Mouse (Mus musculus): Measurements from ENCODE around the gene Ppm1f. TPM values are rescaled to one million over a fixed set of nuclear protein-coding genes. Genes with fewer than 3 reads are reported as not detected.

The Ppm1f gene
- total and polyA plus RNA-seq, 3 experiments = 37.7 to 47.5 (median 43.2) TPM

DNA sequence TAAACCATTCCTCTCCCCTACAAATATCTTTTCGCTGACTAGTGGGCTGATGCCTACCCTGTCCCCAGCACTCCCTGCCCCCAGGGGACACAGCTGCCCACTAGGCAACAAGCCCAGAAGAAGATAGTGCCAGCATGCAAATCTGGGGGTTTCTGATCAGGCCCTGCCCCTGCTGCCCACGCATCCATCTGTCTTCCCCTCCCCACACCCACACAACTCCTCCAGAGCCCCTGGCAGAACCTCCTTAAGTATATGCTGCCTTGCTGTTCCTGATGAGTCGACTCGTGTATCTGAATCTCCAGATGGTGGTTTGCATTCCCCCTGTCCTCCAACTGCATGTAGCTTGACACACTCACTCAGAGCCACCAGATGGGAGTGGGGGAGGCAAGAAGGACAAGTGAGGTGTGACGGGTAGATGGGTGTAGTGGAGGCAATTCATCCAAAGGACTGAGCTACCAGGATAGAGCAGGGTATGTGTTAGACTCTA lies 34.6 kb downstream of the Ppm1f start:
- Histone ChIP-seq H3K79me2 (replicated peaks; ENCODE audit: control insufficient read depth, extremely low read depth, insufficient read depth, poor library complexity, severe bottlenecking) (no peaks in the 10 kb centered on the region), H3K4me2 (ENCODE audit: insufficient read depth, low read depth, poor library complexity, severe bottlenecking) (no peak overlapping the region), H3K27ac (ENCODE audit: insufficient read depth, low read depth) (no peak overlapping the region), H3K9me3 (replicated peaks; ENCODE audit: low read length) (peaks cover 6% of the 10 kb centered on the region), H3K4me3 (replicated peaks in 1 of 3; ENCODE audit: low read depth in 2 of 3, low read length in 2 of 3, poor library complexity in 1 of 3) (no peak overlapping the region), H3K36me3 (replicated peaks in 1 of 2; ENCODE audit: control insufficient read depth in 1 of 2, insufficient read depth in 1 of 2, low read length in 1 of 2) (peaks cover 0 to 27% of the 10 kb centered on the region in 2 experiments), H3K4me1 (ENCODE audit: control insufficient read depth in 1 of 2, insufficient read depth in 2 of 2) (peaks cover 7 to 20% of the 10 kb centered on the region in 2 experiments), H3K27me3 (replicated peaks) (no peaks in the 10 kb centered on the region), H3K9ac (ENCODE audit: insufficient read depth, low read depth) (no peak overlapping the region)
- dilution Hi-C loops (cut with MboI; ENCODE audit: extremely low pct_ligation_motif_present, extremely low pct_unique_long_range_greater_than_20kb, low sequenced_read_pairs) (no loop called here), in situ Hi-C loops (cut with MboI; ENCODE audit: low pct_ligation_motif_present, low pct_unique_long_range_greater_than_20kb, low sequenced_read_pairs) (no loop called here)
- TF ChIP-seq MAFK (IDR thresholded peaks at IDR 0.05; ENCODE audit: insufficient replicate concordance, low read length) = 0 out of 2 replicates have a peak, but pooled peaks have one; percentile 10
- no peak for TF ChIP-seq EP300 (IDR thresholded peaks at IDR 0.05; ENCODE audit: low read length)
- peak; percentile 43 for DNase-seq (ENCODE audit: extremely low read depth)

- Histone ChIP-seq H3K4me1 (ENCODE audit: control insufficient read depth in 1 of 2, insufficient read depth in 2 of 2) (no peaks in the 10 kb centered on the region), H3K4me3 (replicated peaks in 1 of 3; ENCODE audit: low read depth in 2 of 3, low read length in 2 of 3, poor library complexity in 1 of 3) (no peak overlapping the region), H3K79me2 (replicated peaks; ENCODE audit: control insufficient read depth, extremely low read depth, insufficient read depth, poor library complexity, severe bottlenecking) (no peaks in the 10 kb centered on the region), H3K36me3 (replicated peaks in 1 of 2; ENCODE audit: control insufficient read depth in 1 of 2, insufficient read depth in 1 of 2, low read length in 1 of 2) (no peaks in the 10 kb centered on the region), H3K27me3 (replicated peaks) (no peaks in the 10 kb centered on the region), H3K9ac (ENCODE audit: insufficient read depth, low read depth) (no peak overlapping the region), H3K27ac (ENCODE audit: insufficient read depth, low read depth) (no peak overlapping the region), H3K9me3 (replicated peaks; ENCODE audit: low read length) (peaks cover 13% of the 10 kb centered on the region), H3K4me2 (ENCODE audit: insufficient read depth, low read depth, poor library complexity, severe bottlenecking) (no peak overlapping the region)
- TF ChIP-seq PAX5 (IDR thresholded peaks at IDR 0.05; ENCODE audit: low read length) = no peak
- TF ChIP-seq ZMIZ1 (IDR thresholded peaks at IDR 0.05; ENCODE audit: low read depth, low read length) = no peak
- no peak for TF ChIP-seq MAFK (IDR thresholded peaks at IDR 0.05; ENCODE audit: insufficient replicate concordance, low read length)
- no peak for TF ChIP-seq JUND (conservative IDR thresholded peaks at IDR 0.05; ENCODE audit: low read depth, low read length)
- TF ChIP-seq GABPA (IDR thresholded peaks at IDR 0.05; ENCODE audit: insufficient replicate concordance, low read depth, low read length) = no peak
- no peak for TF ChIP-seq TBP (conservative IDR thresholded peaks at IDR 0.05; ENCODE audit: low read depth, low read length)
- no peak for TF ChIP-seq CTCF (conservative IDR thresholded peaks at IDR 0.05 in 1 of 2, IDR thresholded peaks at IDR 0.05 in 1 of 2; ENCODE audit: low read depth in 2 of 2, low read length in 2 of 2)
- no peak for TF ChIP-seq UBTF (IDR thresholded peaks at IDR 0.05; ENCODE audit: low read depth, low read length)
- TF ChIP-seq BHLHE40 (IDR thresholded peaks at IDR 0.05; ENCODE audit: low read depth, low read length) = no peak
- TF ChIP-seq E2F4 (IDR thresholded peaks at IDR 0.05; ENCODE audit: insufficient replicate concordance, low read depth, low read length) = no peak
- TF ChIP-seq MEF2A (IDR thresholded peaks at IDR 0.05; ENCODE audit: borderline replicate concordance, low read depth, low read length) = no peak
- TF ChIP-seq USF2 (conservative IDR thresholded peaks at IDR 0.05; ENCODE audit: low read depth, low read length) = no peak
- TF ChIP-seq MAZ (IDR thresholded peaks at IDR 0.05; ENCODE audit: low read depth, low read length) = no peak
- no peak for TF ChIP-seq MAX (IDR thresholded peaks at IDR 0.05; ENCODE audit: low read length)
- TF ChIP-seq JUN (IDR thresholded peaks at IDR 0.05; ENCODE audit: insufficient read depth, low read depth, low read length) = no peak
- TF ChIP-seq RAD21 (IDR thresholded peaks at IDR 0.05; ENCODE audit: low read depth, low read length) = no peak
- no peak for TF ChIP-seq NRF1 (IDR thresholded peaks at IDR 0.05; ENCODE audit: low read depth, low read length)
- no peak for TF ChIP-seq TCF12 (IDR thresholded peaks at IDR 0.05; ENCODE audit: low read depth, low read length)
- TF ChIP-seq ETS1 (conservative IDR thresholded peaks at IDR 0.05; ENCODE audit: low read depth, low read length) = no peak
- dilution Hi-C loops (cut with MboI; ENCODE audit: extremely low pct_ligation_motif_present, extremely low pct_unique_long_range_greater_than_20kb, low sequenced_read_pairs) = no loop called here
- in situ Hi-C loops (cut with MboI; ENCODE audit: low pct_ligation_motif_present, low pct_unique_long_range_greater_than_20kb, low sequenced_read_pairs) = no loop called here
- DNase-seq (ENCODE audit: extremely low read depth) = no peak
Observed at GRCm38 (mm10) chr16:16939543-16939942, 43.3 kb downstream of the Ppm1f start.
